Mouse (Mus musculus): ENCODE data around the gene Lamp1. TPM values are rescaled to one million over a fixed set of nuclear protein-coding genes. Genes with fewer than 3 reads are reported as not detected.

The Lamp1 gene
- polyA plus RNA-seq, 1 experiment from 2014 or later = 247 TPM

- Histone ChIP-seq H3K36me3 (peaks cover 97% of the 10 kb centered on the region), H3K4me1 (no peaks in the 10 kb centered on the region), H3K4me2 (replicated peaks) (no peak overlapping the region), H3K27me3 (no peaks in the 10 kb centered on the region), H3K9me3 (no peaks in the 10 kb centered on the region), H3K4me3 (no peak overlapping the region), H3K9ac (no peak overlapping the region), H3K27ac (no peak overlapping the region)
- no peak for ATAC-seq (ENCODE audit: low FRiP score, low read depth)
- WGBS = 62% methylated on average over 1 of the region's 1 CpGs
Measured at GRCm38 (mm10) chr8:13170510-13170909, 11.5 kb downstream of the Lamp1 start.

- Histone ChIP-seq H3K4me1 (no peaks in the 10 kb centered on the region), H3K36me3 (peaks cover 96% of the 10 kb centered on the region), H3K4me3 (no peak overlapping the region), H3K27me3 (no peaks in the 10 kb centered on the region), H3K27ac (no peak overlapping the region), H3K9me3 (no peaks in the 10 kb centered on the region), H3K9ac (no peak overlapping the region), H3K4me2 (replicated peaks) (no peak overlapping the region)
- ATAC-seq (ENCODE audit: low FRiP score, low read depth) = no peak
- 89% methylated on average over 4 of the region's 4 CpGs for WGBS
Measured at GRCm38 (mm10) chr8:13174305-13174704, 15.3 kb downstream of the Lamp1 start.

DNA sequence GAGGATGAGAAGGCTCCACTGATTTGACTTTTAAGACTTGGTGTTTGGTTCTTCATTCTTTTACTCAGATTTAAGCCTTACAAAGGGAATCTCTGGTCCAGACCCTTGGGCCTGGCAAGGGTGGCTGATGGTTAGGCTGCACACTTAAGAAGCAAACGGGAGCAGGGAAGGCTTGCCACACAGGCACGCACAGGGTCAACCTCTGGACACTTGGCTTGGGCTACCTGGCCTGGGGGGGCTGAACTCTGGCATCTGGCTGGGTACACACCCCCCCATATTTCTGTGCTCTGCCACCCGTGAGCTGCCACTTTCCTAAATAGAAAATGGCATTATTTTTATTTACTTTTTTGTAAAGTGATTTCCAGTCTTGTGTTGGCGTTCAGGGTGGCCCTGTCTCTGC, 15.8 kb downstream of the Lamp1 start:
- Histone ChIP-seq H3K36me3 (peaks cover 91% of the 10 kb centered on the region), H3K27ac (no peak overlapping the region), H3K27me3 (no peaks in the 10 kb centered on the region), H3K4me2 (replicated peaks) (no peak overlapping the region), H3K9me3 (no peaks in the 10 kb centered on the region), H3K9ac (no peak overlapping the region), H3K4me1 (no peaks in the 10 kb centered on the region), H3K4me3 (no peak overlapping the region)
- 88% methylated on average over 4 of the region's 4 CpGs for WGBS
- ATAC-seq (ENCODE audit: low FRiP score, low read depth) = no peak

DNA sequence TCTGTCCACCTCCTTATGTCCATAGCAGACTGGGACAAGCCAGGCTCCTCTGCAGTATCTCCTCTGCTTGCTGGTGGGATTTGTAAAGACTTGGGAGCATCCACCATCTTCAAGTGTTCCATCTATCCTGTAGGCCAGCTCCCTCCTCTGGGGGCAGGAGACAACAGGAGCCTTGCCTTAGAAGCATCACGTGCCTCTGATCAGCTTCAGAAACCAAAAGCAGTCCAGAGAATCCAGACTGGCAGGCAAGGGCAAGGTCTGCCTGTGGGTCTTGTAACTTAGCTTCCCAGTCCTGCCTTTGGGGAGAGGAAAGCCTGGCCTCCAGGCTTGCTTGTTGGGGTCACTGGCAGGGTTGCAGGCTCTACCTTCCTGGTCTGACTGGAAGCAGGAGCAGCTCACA, 16.7 kb downstream of the Lamp1 start:
- Histone ChIP-seq H3K4me1 (no peaks in the 10 kb centered on the region), H3K4me2 (replicated peaks) (no peak overlapping the region), H3K27ac (no peak overlapping the region), H3K27me3 (no peaks in the 10 kb centered on the region), H3K9ac (no peak overlapping the region), H3K9me3 (no peaks in the 10 kb centered on the region), H3K36me3 (peaks cover 83% of the 10 kb centered on the region), H3K4me3 (no peak overlapping the region)
- 83% methylated on average over 1 of the region's 1 CpGs for WGBS
- ATAC-seq (ENCODE audit: low FRiP score, low read depth) = no peak

GRCm38 (mm10) chr8:13177173-13177852, 18.4 kb downstream of the Lamp1 start:
- peaks cover 75% of the 10 kb centered on the region for H3K36me3 ChIP-seq

DNA sequence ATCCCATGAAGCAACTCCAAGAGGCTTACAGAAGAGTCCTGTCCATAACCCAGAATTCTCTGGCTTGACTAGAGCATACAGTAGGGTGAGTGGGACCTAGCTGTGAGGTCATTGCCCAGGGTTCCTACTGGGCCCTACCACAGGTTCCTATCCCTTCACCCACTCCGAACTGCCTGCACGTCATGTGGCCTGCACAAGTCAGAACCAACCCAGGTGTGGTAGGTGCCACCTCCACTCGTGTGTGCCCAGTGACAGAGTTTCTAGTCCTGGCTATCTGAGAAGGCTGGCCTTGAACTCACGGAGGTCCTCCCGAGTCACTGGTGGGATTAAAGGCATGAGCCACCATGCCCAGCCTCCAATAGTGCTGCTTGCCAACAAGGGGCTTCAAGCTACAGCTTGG, 19.2 kb downstream of the Lamp1 start:
- no peak overlapping the region for H3K27ac ChIP-seq
- ATAC-seq (ENCODE audit: low FRiP score, low read depth) = no peak
- H3K4me2 ChIP-seq (replicated peaks) = no peak overlapping the region
- H3K4me3 ChIP-seq = no peak overlapping the region
- no peaks in the 10 kb centered on the region for H3K27me3 ChIP-seq
- no peaks in the 10 kb centered on the region for H3K4me1 ChIP-seq
- peaks cover 68% of the 10 kb centered on the region for H3K36me3 ChIP-seq
- no peak overlapping the region for H3K9ac ChIP-seq
- no peaks in the 10 kb centered on the region for H3K9me3 ChIP-seq
- 95% methylated on average over 5 of the region's 5 CpGs for WGBS

More at GRCm38 (mm10) chr8:13177173-13177852, 18.4 kb downstream of the Lamp1 start:
- WGBS = 93% methylated on average over 7 of the region's 7 CpGs
- no peaks in the 10 kb centered on the region for H3K9me3 ChIP-seq
- no peaks in the 10 kb centered on the region for H3K4me1 ChIP-seq
- no peak overlapping the region for H3K27ac ChIP-seq
- no peak overlapping the region for H3K4me3 ChIP-seq
- no peak for ATAC-seq (ENCODE audit: low FRiP score, low read depth)
- no peak overlapping the region for H3K9ac ChIP-seq
- H3K27me3 ChIP-seq = no peaks in the 10 kb centered on the region
- H3K4me2 ChIP-seq (replicated peaks) = no peak overlapping the region

GRCm38 (mm10) chr8:13179482-13179881, 20.5 kb downstream of the Lamp1 start:
- no peaks in the 10 kb centered on the region for H3K4me1 ChIP-seq
- H3K27ac ChIP-seq = no peak overlapping the region
- peaks cover 57% of the 10 kb centered on the region for H3K36me3 ChIP-seq
- H3K9ac ChIP-seq = no peak overlapping the region
- H3K4me2 ChIP-seq (replicated peaks) = no peak overlapping the region
- no peak for ATAC-seq (ENCODE audit: low FRiP score, low read depth)
- 74% methylated on average over 6 of the region's 6 CpGs for WGBS
- no peaks in the 10 kb centered on the region for H3K27me3 ChIP-seq
- no peaks in the 10 kb centered on the region for H3K9me3 ChIP-seq
- H3K4me3 ChIP-seq = no peak overlapping the region

DNA sequence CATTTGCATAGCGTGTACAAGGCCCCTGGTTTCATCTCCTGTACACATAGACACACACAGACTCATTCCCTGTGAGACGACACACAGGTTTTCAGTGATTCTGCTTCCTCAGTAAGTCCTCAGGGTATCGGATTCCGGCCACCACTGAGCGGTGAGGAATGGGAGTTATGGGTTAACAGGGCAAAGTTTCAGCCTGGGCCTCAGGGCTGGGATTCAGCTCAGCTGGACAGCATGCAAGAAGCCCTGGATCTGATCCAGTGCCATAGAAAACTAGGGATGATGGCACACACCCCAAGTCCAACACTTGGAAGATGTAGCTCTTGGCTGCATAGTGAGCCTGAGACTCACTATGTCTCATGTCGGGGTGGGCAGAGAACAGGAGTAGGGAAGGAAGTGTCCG, 21.0 kb downstream of the Lamp1 start:
- Histone ChIP-seq H3K27me3 (no peaks in the 10 kb centered on the region), H3K4me1 (no peaks in the 10 kb centered on the region), H3K4me3 (no peak overlapping the region), H3K9me3 (no peaks in the 10 kb centered on the region), H3K36me3 (peaks cover 54% of the 10 kb centered on the region), H3K4me2 (replicated peaks) (no peak overlapping the region), H3K27ac (no peak overlapping the region), H3K9ac (no peak overlapping the region)
- ATAC-seq (ENCODE audit: low FRiP score, low read depth) = no peak
- WGBS = 73% methylated on average over 7 of the region's 7 CpGs

- H3K27me3 ChIP-seq = no peaks in the 10 kb centered on the region
- 79% methylated on average over 9 of the region's 9 CpGs for WGBS
- no peaks in the 10 kb centered on the region for H3K9me3 ChIP-seq
- H3K4me1 ChIP-seq = no peaks in the 10 kb centered on the region
- H3K4me2 ChIP-seq (replicated peaks) = no peak overlapping the region
- no peak overlapping the region for H3K27ac ChIP-seq
- no peak overlapping the region for H3K9ac ChIP-seq
- no peak for ATAC-seq (ENCODE audit: low FRiP score, low read depth)
- peaks cover 50% of the 10 kb centered on the region for H3K36me3 ChIP-seq
- H3K4me3 ChIP-seq = no peak overlapping the region
Measured at GRCm38 (mm10) chr8:13180408-13180807, 21.4 kb downstream of the Lamp1 start.

GRCm38 (mm10) chr8:13180911-13181690, 22.1 kb downstream of the Lamp1 start:
- no peaks in the 10 kb centered on the region for H3K9me3 ChIP-seq
- ATAC-seq (ENCODE audit: low FRiP score, low read depth) = no peak
- H3K27me3 ChIP-seq = no peaks in the 10 kb centered on the region
- H3K4me3 ChIP-seq = no peak overlapping the region
- no peak overlapping the region for H3K4me2 ChIP-seq (replicated peaks)
- peaks cover 48% of the 10 kb centered on the region for H3K36me3 ChIP-seq
- 86% methylated on average over 18 of the region's 18 CpGs for WGBS
- no peak overlapping the region for H3K27ac ChIP-seq
- H3K9ac ChIP-seq = no peak overlapping the region
- no peaks in the 10 kb centered on the region for H3K4me1 ChIP-seq

DNA sequence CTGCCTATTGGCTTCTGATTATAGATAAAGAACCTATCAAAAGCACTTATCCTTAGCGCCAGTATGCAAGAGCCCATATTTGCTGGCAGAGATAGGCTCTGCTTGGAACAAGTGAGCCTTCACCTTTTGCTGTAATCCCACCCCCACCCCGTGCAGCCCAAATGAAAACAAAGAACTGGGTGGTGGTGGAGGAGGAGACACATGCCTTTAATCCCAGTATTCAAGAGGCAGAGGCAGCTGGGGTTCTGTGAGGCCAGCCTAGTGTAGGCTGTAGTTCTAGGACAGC, 22.7 kb downstream of the Lamp1 start:
- 71% methylated on average over 2 of the region's 2 CpGs for WGBS
- no peak overlapping the region for H3K9ac ChIP-seq
- ATAC-seq (ENCODE audit: low FRiP score, low read depth) = no peak
- no peaks in the 10 kb centered on the region for H3K4me1 ChIP-seq
- H3K4me2 ChIP-seq (replicated peaks) = no peak overlapping the region
- no peaks in the 10 kb centered on the region for H3K27me3 ChIP-seq
- H3K4me3 ChIP-seq = no peak overlapping the region
- peaks cover 44% of the 10 kb centered on the region for H3K36me3 ChIP-seq
- no peaks in the 10 kb centered on the region for H3K9me3 ChIP-seq
- H3K27ac ChIP-seq = no peak overlapping the region

- Histone ChIP-seq H3K27ac (no peak overlapping the region), H3K4me2 (replicated peaks) (no peak overlapping the region), H3K4me1 (no peaks in the 10 kb centered on the region), H3K36me3 (peaks cover 25% of the 10 kb centered on the region), H3K9ac (no peak overlapping the region), H3K4me3 (no peak overlapping the region), H3K9me3 (no peaks in the 10 kb centered on the region), H3K27me3 (no peaks in the 10 kb centered on the region)
- no peak for ATAC-seq (ENCODE audit: low FRiP score, low read depth)
- WGBS = 87% methylated on average over 8 of the region's 8 CpGs
Measured at GRCm38 (mm10) chr8:13186819-13187218, 27.9 kb downstream of the Lamp1 start.

GRCm38 (mm10) chr8:13187229-13187628, 28.3 kb downstream of the Lamp1 start:
- H3K27ac ChIP-seq = no peak overlapping the region
- 80% methylated on average over 9 of the region's 9 CpGs for WGBS
- no peak for ATAC-seq (ENCODE audit: low FRiP score, low read depth)

More at GRCm38 (mm10) chr8:13187229-13187628, 28.3 kb downstream of the Lamp1 start:
- Histone ChIP-seq H3K4me3 (no peak overlapping the region), H3K4me2 (replicated peaks) (no peak overlapping the region), H3K9me3 (no peaks in the 10 kb centered on the region), H3K9ac (no peak overlapping the region), H3K27me3 (no peaks in the 10 kb centered on the region), H3K4me1 (no peaks in the 10 kb centered on the region), H3K36me3 (peaks cover 21% of the 10 kb centered on the region)
